Mouse (Mus musculus): ENCODE results near the gene Sdk2. TPM values are rescaled to one million over a fixed set of nuclear protein-coding genes. Genes with fewer than 3 reads are reported as not detected.

Gene Sdk2
- polyA plus RNA-seq, 1 experiment from 2014 or later: 3.6 TPM

DNA sequence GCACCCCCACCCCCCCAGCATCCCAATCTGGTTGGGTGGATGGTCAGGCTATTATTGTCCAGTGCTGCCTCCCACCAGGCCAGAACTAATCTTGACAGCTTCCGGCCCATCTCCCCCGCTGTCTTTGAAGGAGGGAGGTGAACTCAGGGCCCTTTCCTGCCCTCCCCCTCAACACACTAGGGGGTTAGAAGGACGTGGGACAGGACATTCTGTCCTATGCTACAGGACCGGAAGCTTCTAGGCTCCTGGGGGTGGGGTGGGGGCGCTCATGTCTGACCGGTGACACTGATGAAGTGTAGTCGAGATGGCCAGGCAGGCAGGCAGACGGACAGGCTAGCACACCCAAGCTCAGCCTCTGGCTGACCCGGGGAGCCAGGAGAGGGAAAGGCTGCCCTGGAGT is 259.8 kb downstream of the Sdk2 start:
- WGBS: 17% methylated on average over 9 of the region's 9 CpGs
- Histone ChIP-seq H3K4me1 (replicated peaks; ENCODE audit: control insufficient read depth, insufficient read depth, low read length) (peaks cover 10% of the 10 kb centered on the region; the same call in 1 of the 2 replicates), H3K36me3 (replicated peaks; ENCODE audit: control insufficient read depth, insufficient read depth) (no peaks in the 10 kb centered on the region), H3K27me3 (ENCODE audit: control insufficient read depth, insufficient read depth, low read length) (no peaks in the 10 kb centered on the region), H3K4me3 (replicated peaks; ENCODE audit: low read length) (no peak overlapping the region), H3K9me3 (ENCODE audit: control insufficient read depth, low read length) (no peaks in the 10 kb centered on the region), H3K4me2 (replicated peaks) (no peak overlapping the region), H3K9ac (no peak overlapping the region), H3K27ac (no peak overlapping the region)
- ATAC-seq (ENCODE audit: low FRiP score): no peak
- no peak for DNase-seq (ENCODE audit: low spot score)

DNA sequence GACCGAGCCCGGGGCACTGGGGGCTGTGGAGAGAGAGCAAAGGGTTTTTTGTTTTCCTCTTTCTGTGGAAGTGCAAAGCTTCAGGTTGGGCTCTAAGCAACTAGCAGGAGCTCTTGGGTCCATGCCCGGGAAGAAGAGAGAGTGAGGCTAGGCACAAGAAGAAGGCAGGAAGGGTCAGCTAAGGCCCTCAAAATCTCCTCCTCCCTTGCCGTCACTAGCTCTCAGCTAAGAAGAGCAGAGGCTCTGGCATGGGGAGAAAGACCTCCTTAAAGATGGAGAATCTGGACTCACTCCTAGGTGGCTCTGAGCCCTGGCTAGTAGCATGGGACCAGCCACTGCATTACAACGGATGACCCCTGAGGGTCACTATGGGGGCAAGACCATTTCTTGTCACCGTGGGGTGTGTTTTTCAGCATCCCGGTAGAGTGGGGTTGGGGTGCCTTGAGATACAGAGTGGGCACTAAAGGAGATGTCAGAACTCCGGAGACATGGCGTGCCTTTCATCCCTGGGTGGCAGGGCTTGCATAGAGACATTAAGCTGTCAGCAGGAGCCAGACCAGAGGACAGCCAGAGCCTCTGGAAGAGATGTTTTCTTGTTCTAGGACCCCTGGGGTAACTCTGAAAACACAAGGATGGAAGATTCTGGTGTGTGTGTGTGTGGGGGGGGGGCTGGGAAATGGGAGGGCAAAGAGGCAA is 260.3 kb downstream of the Sdk2 start:
- DNase-seq (ENCODE audit: low spot score) (no peak), ATAC-seq (ENCODE audit: low FRiP score) (no peak)
- Histone ChIP-seq H3K36me3 (replicated peaks; ENCODE audit: control insufficient read depth, insufficient read depth) (no peaks in the 10 kb centered on the region), H3K9me3 (ENCODE audit: control insufficient read depth, low read length) (no peaks in the 10 kb centered on the region), H3K27ac (no peak overlapping the region), H3K4me1 (replicated peaks; ENCODE audit: control insufficient read depth, insufficient read depth, low read length) (peaks cover 10% of the 10 kb centered on the region; the same call in 1 of the 2 replicates), H3K4me3 (replicated peaks; ENCODE audit: low read length) (no peak overlapping the region), H3K4me2 (replicated peaks) (no peak overlapping the region), H3K9ac (no peak overlapping the region), H3K27me3 (ENCODE audit: control insufficient read depth, insufficient read depth, low read length) (no peaks in the 10 kb centered on the region)
- WGBS: 31% methylated on average over 9 of the region's 9 CpGs

GRCm38 (mm10) chr11:113805974-113806373 is 260.9 kb downstream of the Sdk2 start:
- H3K4me1 ChIP-seq (replicated peaks; ENCODE audit: control insufficient read depth, insufficient read depth, low read length): peaks cover 9% of the 10 kb centered on the region; the same call in 1 of the 2 replicates
- H3K27ac ChIP-seq: no peak overlapping the region
- H3K4me2 ChIP-seq (replicated peaks): no peak overlapping the region
- ATAC-seq (ENCODE audit: low FRiP score) (no peak), DNase-seq (ENCODE audit: low spot score) (no peak)
- H3K9me3 ChIP-seq (ENCODE audit: control insufficient read depth, low read length): no peaks in the 10 kb centered on the region
- H3K36me3 ChIP-seq (replicated peaks; ENCODE audit: control insufficient read depth, insufficient read depth): peaks cover under 1% of the 10 kb centered on the region; the same call in 1 of the 2 replicates
- WGBS: 73% methylated on average over 10 of the region's 10 CpGs
- no peak overlapping the region for H3K4me3 ChIP-seq (replicated peaks; ENCODE audit: low read length)
- no peak overlapping the region for H3K9ac ChIP-seq
- H3K27me3 ChIP-seq (ENCODE audit: control insufficient read depth, insufficient read depth, low read length): no peaks in the 10 kb centered on the region

GRCm38 (mm10) chr11:113803321-113803941 is 263.4 kb downstream of the Sdk2 start:
- WGBS: 74% methylated on average over 9 of the region's 9 CpGs
- DNase-seq (ENCODE audit: low spot score) (no peak), ATAC-seq (ENCODE audit: low FRiP score) (no peak)
- Histone ChIP-seq H3K27me3 (ENCODE audit: control insufficient read depth, insufficient read depth, low read length) (no peaks in the 10 kb centered on the region; the same call in 1 of the 2 replicates), H3K4me2 (replicated peaks) (no peak overlapping the region), H3K9ac (no peak overlapping the region), H3K4me3 (replicated peaks; ENCODE audit: low read length) (no peak overlapping the region), H3K9me3 (ENCODE audit: control insufficient read depth, low read length) (no peaks in the 10 kb centered on the region), H3K36me3 (replicated peaks; ENCODE audit: control insufficient read depth, insufficient read depth) (peaks cover 8% of the 10 kb centered on the region; the same call in 1 of the 2 replicates), H3K27ac (no peak overlapping the region), H3K4me1 (replicated peaks; ENCODE audit: control insufficient read depth, insufficient read depth, low read length) (no peaks in the 10 kb centered on the region)

DNA sequence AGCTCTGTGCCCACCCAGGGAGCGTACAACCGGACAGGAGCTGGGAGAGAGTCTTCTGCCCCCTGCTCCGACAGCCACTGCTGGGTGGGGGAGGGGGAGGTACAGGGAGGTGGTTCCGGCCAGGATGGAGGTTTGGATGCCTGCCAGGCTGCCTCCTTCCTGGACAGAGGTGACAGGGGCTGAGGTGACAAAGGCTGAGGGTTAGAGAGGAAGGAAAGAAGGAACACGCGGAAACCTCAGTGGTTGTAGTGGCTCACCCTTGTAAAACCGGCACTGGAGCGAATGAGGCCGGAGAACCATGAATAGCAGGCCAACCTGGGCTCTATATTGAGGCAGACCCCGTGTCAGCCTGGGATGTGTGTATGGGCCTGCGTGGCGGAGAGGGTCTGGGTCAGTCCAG is 264.4 kb downstream of the Sdk2 start:
- no peak overlapping the region for H3K4me2 ChIP-seq (replicated peaks)
- no peaks in the 10 kb centered on the region; the same call in 1 of the 2 replicates for H3K27me3 ChIP-seq (ENCODE audit: control insufficient read depth, insufficient read depth, low read length)
- H3K4me1 ChIP-seq (replicated peaks; ENCODE audit: control insufficient read depth, insufficient read depth, low read length): peaks cover 4% of the 10 kb centered on the region
- DNase-seq (ENCODE audit: low spot score): no peak
- no peaks in the 10 kb centered on the region for H3K9me3 ChIP-seq (ENCODE audit: control insufficient read depth, low read length)
- 55% methylated on average over 12 of the region's 12 CpGs for WGBS
- H3K36me3 ChIP-seq (replicated peaks; ENCODE audit: control insufficient read depth, insufficient read depth): peaks cover 8% of the 10 kb centered on the region; the same call in 1 of the 2 replicates
- ATAC-seq (ENCODE audit: low FRiP score): no peak
- H3K9ac ChIP-seq: no peak overlapping the region
- H3K4me3 ChIP-seq (replicated peaks; ENCODE audit: low read length): no peak overlapping the region
- no peak overlapping the region for H3K27ac ChIP-seq

- peaks cover 8% of the 10 kb centered on the region; the same call in 1 of the 2 replicates for H3K36me3 ChIP-seq (replicated peaks; ENCODE audit: control insufficient read depth, insufficient read depth)
- H3K4me2 ChIP-seq (replicated peaks): no peak overlapping the region
- no peak overlapping the region for H3K27ac ChIP-seq
- no peak overlapping the region for H3K4me3 ChIP-seq (replicated peaks; ENCODE audit: low read length)
- DNase-seq (ENCODE audit: low spot score) (no peak), ATAC-seq (ENCODE audit: low FRiP score) (no peak)
- no peak overlapping the region for H3K9ac ChIP-seq
- no peaks in the 10 kb centered on the region for H3K9me3 ChIP-seq (ENCODE audit: control insufficient read depth, low read length)
- 94% methylated on average over 12 of the region's 12 CpGs for WGBS
- no peaks in the 10 kb centered on the region; the same call in 1 of the 2 replicates for H3K27me3 ChIP-seq (ENCODE audit: control insufficient read depth, insufficient read depth, low read length)
- H3K4me1 ChIP-seq (replicated peaks; ENCODE audit: control insufficient read depth, insufficient read depth, low read length): peaks cover 11% of the 10 kb centered on the region
Observed at GRCm38 (mm10) chr11:113800026-113800425, 266.8 kb downstream of the Sdk2 start.

DNA sequence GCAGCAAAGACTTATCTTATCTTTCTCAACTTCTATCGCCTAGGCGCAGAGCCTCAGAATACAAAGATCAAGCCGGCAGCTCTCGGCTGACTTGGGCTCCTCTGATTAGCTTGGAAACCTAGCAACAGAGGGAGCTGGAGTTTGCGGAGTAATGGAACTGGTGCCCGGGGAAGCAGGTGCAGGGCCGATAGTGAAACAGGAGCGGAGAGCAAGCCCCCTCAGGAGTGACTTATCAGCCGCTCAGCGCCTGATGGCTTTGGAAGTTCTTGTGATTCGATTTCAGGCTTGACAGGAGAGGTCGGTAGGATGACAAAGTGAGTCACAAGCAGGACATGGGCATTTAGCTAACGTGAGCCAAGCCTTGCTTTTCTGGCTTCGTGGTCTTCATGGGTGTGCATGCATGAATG is 267.8 kb downstream of the Sdk2 start:
- no peak overlapping the region for H3K9ac ChIP-seq

DNA sequence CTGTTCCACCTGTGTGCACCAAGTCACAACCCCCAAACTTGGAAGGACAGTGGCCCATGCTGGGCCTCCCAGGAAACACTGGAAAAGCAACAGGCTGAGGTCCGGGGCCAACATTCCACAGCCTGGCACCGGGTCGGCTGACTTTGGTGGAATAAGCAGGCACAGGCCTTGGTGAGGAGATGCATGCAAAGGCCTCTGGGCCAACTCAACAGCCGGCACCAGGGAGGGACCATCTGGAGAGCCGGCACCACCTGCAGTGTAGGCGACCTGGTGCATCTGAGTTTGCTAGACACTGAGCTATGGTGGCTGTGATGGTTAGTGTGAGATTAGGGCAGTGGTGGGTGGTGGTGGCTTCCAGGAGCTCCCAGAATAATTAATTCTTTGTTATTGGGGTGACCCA is 268.8 kb downstream of the Sdk2 start:
- no peak overlapping the region for H3K27ac ChIP-seq
- peaks cover 11% of the 10 kb centered on the region for H3K4me1 ChIP-seq (replicated peaks; ENCODE audit: control insufficient read depth, insufficient read depth, low read length)
- H3K36me3 ChIP-seq (replicated peaks; ENCODE audit: control insufficient read depth, insufficient read depth): peaks cover 8% of the 10 kb centered on the region; the same call in 1 of the 2 replicates
- no peaks in the 10 kb centered on the region; the same call in 1 of the 2 replicates for H3K27me3 ChIP-seq (ENCODE audit: control insufficient read depth, insufficient read depth, low read length)
- DNase-seq (ENCODE audit: low spot score) (no peak), ATAC-seq (ENCODE audit: low FRiP score) (no peak)
- no peaks in the 10 kb centered on the region for H3K9me3 ChIP-seq (ENCODE audit: control insufficient read depth, low read length)
- 67% methylated on average over 6 of the region's 6 CpGs for WGBS
- no peak overlapping the region for H3K9ac ChIP-seq
- H3K4me2 ChIP-seq (replicated peaks): no peak overlapping the region
- no peak overlapping the region for H3K4me3 ChIP-seq (replicated peaks; ENCODE audit: low read length)

More for the DNA sequence above, 267.8 kb downstream of the Sdk2 start:
- H3K4me2 ChIP-seq (replicated peaks): no peak overlapping the region
- ATAC-seq (ENCODE audit: low FRiP score) (no peak), DNase-seq (ENCODE audit: low spot score) (no peak)
- no peaks in the 10 kb centered on the region for H3K9me3 ChIP-seq (ENCODE audit: control insufficient read depth, low read length)
- H3K4me3 ChIP-seq (replicated peaks; ENCODE audit: low read length): no peak overlapping the region
- 27% methylated on average over 14 of the region's 14 CpGs for WGBS
- no peak overlapping the region for H3K27ac ChIP-seq
- H3K27me3 ChIP-seq (ENCODE audit: control insufficient read depth, insufficient read depth, low read length): no peaks in the 10 kb centered on the region; the same call in 1 of the 2 replicates
- H3K36me3 ChIP-seq (replicated peaks; ENCODE audit: control insufficient read depth, insufficient read depth): peaks cover 8% of the 10 kb centered on the region; the same call in 1 of the 2 replicates
- H3K4me1 ChIP-seq (replicated peaks; ENCODE audit: control insufficient read depth, insufficient read depth, low read length): peaks cover 11% of the 10 kb centered on the region
